Mouse (Mus musculus) C2C12 (cell line): ENCODE results near the gene Ereg.

Source experiments
- CEBPB ChIP-seq: IDR thresholded peaks from one replicate; pipeline ENCODE4 v1.6.1; 2011; ENCODE audit warnings: low read depth, mild to moderate bottlenecking, control low read depth, moderate library complexity
- CTCF ChIP-seq: IDR thresholded peaks from one replicate; pipeline ENCODE4 v1.5.1; 2011; ENCODE audit not compliant: control insufficient read depth, insufficient read depth, insufficient read length
- FOSL1 ChIP-seq: IDR thresholded peaks from one replicate; pipeline ENCODE4 v1.8.0; 2011; ENCODE audit warnings: mild to moderate bottlenecking, low read length; ENCODE audit not compliant: poor library complexity, insufficient read depth, severe bottlenecking
- MAX ChIP-seq: IDR thresholded peaks from one replicate; pipeline ENCODE4 v1.6.1; 2011; ENCODE audit warnings: mild to moderate bottlenecking, control low read depth
- MYOD1 ChIP-seq: IDR thresholded peaks from one replicate; pipeline ENCODE4 v1.6.1; 2011; ENCODE audit warnings: low read depth; ENCODE audit not compliant: control insufficient read depth, insufficient read length
- MYOG ChIP-seq: IDR thresholded peaks from one replicate; pipeline ENCODE4 v1.6.1; 2011; ENCODE audit not compliant: control insufficient read depth, insufficient read length; ENCODE audit errors: extremely low read depth
- USF1 ChIP-seq: IDR thresholded peaks from one replicate; pipeline ENCODE4 v1.6.1; 2011; ENCODE audit warnings: low read depth, mild to moderate bottlenecking, control low read depth, moderate library complexity

DNA sequence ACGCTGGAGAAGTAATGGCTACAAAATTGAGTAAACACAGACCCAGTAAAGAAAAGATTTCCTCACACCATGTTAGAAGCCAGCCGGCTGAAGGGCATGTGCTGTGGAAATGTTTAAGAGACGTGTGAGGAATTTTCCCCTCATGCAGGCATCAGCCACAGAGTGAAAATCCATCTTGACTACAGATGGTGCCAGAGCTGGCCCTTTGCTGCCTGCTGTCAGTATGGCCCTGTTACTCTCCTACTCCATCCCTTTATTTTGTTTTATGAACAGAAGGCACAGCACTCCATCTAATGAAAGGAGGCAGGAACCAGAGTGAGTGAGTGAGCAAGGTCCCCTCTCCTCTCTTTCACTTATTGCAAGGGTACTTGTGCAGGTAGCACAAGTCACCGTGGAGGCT is 2.1 kb upstream of the Ereg start:
- TF ChIP-seq CTCF (no peak), MYOD1 (no peak), USF1 (no peak), MAX (no peak), FOSL1 (no peak), CEBPB (no peak), MYOG (no peak)
